9 mouse cellular contexts compared by ENCODE assay signal in the genomic region with DNA sequence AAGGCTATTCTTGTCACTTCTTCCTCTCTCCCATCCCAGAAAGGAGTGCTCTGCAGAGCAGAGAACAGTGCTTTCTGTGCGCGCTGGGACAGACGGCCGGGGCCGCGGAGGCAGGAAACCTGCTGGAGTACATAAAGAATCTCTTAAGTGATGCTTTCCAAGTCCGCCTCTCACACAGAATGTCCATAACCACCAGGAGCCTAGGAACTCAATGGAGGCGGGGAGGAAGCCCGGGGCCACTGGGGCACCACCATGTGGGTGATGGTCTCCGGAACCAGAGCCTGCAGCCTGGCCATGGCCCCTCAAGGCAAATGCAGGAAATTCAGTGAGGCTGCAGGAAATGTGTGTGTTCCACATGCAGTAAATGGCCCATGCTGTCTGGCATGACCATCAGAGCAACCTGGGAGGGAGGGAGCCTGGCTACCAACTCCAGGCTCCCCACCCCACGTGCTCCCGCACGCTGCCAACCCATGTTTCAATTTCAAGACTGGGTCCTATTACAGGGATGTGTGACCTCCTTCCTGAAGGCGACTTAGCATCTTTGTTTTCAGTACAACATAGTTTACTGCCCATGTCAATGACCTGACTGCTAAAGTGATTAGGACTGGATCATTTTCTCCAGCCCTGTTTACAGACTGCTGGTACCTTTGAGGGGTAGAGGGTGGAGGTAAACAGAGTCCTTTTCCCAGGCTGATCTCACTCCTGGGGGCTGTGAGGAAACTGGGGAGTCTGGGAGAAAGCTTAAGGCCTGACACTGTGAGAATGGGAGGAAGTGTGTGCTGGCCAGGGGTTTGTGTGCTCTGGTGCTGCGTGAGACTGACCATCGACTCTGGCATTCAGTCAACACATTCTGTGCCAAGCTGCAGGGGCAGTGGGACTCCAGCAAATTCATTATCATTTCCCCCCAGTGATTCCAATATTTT. TPM values are rescaled to one million over a fixed set of nuclear protein-coding genes. Genes with fewer than 3 reads are reported as not detected.
A peak's percentile ranks its signal among the peaks of the same experiment; 100 is the strongest.
DNase-seq lines count a peak whose midpoint lies in the region; ATAC-seq and TF ChIP-seq lines count a peak whose summit lies in the region.
"Had no signal": no experiment of that assay in that cellular context is flagged by ENCODE, and none has a peak within 500 bp of the region (broad histone marks: within the 10 kb centered on the region; RNA-seq: fewer than 3 reads in every experiment).

No protein-coding gene starts in this region.

- H3K27me3 ChIP-seq in lung, embryonic 14.5 days (ENCODE audit: insufficient read depth, low read length) = no peaks in the 10 kb centered on the region

- H3K4me3 ChIP-seq in lung, embryonic 14.5 days (ENCODE audit: low read depth, low read length) = no peak overlapping the region

- no peak overlapping the region for H3K4me2 ChIP-seq in lung, embryonic 14.5 days

- H3K4me1 ChIP-seq in lung, embryonic 14.5 days (ENCODE audit: insufficient read depth) = no peaks in the 10 kb centered on the region

- H3K9ac ChIP-seq in lung, embryonic 14.5 days = no peak overlapping the region

- no peaks in the 10 kb centered on the region for H3K9me3 ChIP-seq in lung, embryonic 14.5 days (ENCODE audit: low read depth, low read length)

- H3K27ac ChIP-seq in lung, embryonic 14.5 days (ENCODE audit: low read depth) = peak overlapping the region; percentile 65; the same call in 1 of the 2 replicates

- ATAC-seq in lung, embryonic 14.5 days (ENCODE audit: insufficient read depth) = peak; percentile 44; the same call in 1 of the 2 replicates

- peaks cover 26% of the 10 kb centered on the region for H3K36me3 ChIP-seq in lung, embryonic 14.5 days (ENCODE audit: insufficient read depth)

- TF ChIP-seq CTCF in lung, embryonic 14.5 days (IDR thresholded peaks at IDR 0.05; ENCODE audit: low read depth) = no peak

- WGBS in lung, embryonic 14.5 days = 42% methylated on average over 16 of the region's 16 CpGs

- DNase-seq in adrenal gland, postnatal 10 days = peak; percentile 32
- DNase-seq in adrenal gland, adult 8-10 months = no peak
- DNase-seq in lung, embryonic 14.5 days = peak; percentile 45
- DNase-seq in lung, postnatal 25 days (ENCODE audit: low spot score) = no peak
- DNase-seq in heart, postnatal 4 days = peak; percentile 69
- peak; percentile 34 to 84 for DNase-seq in right cerebral cortex, postnatal 36 days (ENCODE audit: low spot score in 2 of 2)
- no peak for DNase-seq in liver
- no peak for DNase-seq in thymus, postnatal 36 days

RNA-seq across cellular contexts. Expression of gene Selenow, which starts 11.5 kb away (rescaled TPM):
- 100 to 1,000 TPM; 187 to 228 TPM for total RNA-seq in adrenal gland, postnatal 10 days (2021)
- total RNA-seq in adrenal gland, adult 8-10 months (2022) = 100 to 1,000 TPM; 169 to 222 (median 210) TPM
- 909 and 927 TPM in 2 replicates for polyA plus RNA-seq in lung, embryonic 14.5 days (2014; fragmentation: Nextera tagmentation; extraction: Ambion mirVana)
- 100 to 1,000 TPM; 194 to 214 TPM for total RNA-seq in heart, postnatal 4 days (2021)

RNA-seq across cellular contexts. Expression of gene Nop53, which starts 12.2 kb away (rescaled TPM):
- 100 to 1,000 TPM; 198 to 201 TPM for total RNA-seq in adrenal gland, postnatal 10 days (2021)
- total RNA-seq in adrenal gland, adult 8-10 months (2022) = 100 to 1,000 TPM; 175 to 199 (median 191) TPM
- 184 and 187 TPM in 2 replicates for polyA plus RNA-seq in lung, embryonic 14.5 days (2014; fragmentation: Nextera tagmentation; extraction: Ambion mirVana)
- total RNA-seq in heart, postnatal 4 days (2021) = 100 to 1,000 TPM; 139 to 142 TPM

RNA-seq across cellular contexts. Expression of gene Ehd2, which starts 33.7 kb away (rescaled TPM):
- 100 to 1,000 TPM; 140 to 156 TPM for total RNA-seq in adrenal gland, postnatal 10 days (2021)
- 10 to 100 TPM; 23.3 to 100.0 (median 41.1) TPM for total RNA-seq in adrenal gland, adult 8-10 months (2022)
- 61.2 and 67.5 TPM in 2 replicates for polyA plus RNA-seq in lung, embryonic 14.5 days (2014; fragmentation: Nextera tagmentation; extraction: Ambion mirVana)
- total RNA-seq in heart, postnatal 4 days (2021) = 100 to 1,000 TPM; 193 to 197 TPM

RNA-seq across cellular contexts. Expression of gene Crxos, which starts 51.3 kb away (rescaled TPM):
- total RNA-seq in adrenal gland, postnatal 10 days (2021) = under 1 TPM in 1 of 2 experiments, not detected in 1; 0.42 TPM
- not detected for total RNA-seq in adrenal gland, adult 8-10 months (2022)
- not detected in 2 replicates for polyA plus RNA-seq in lung, embryonic 14.5 days (2014; fragmentation: Nextera tagmentation; extraction: Ambion mirVana)
- not detected for total RNA-seq in heart, postnatal 4 days (2021)
- total RNA-seq: midbrain, postnatal 0 days had no signal
- polyA plus RNA-seq: midbrain, postnatal 0 days had no signal

RNA-seq across cellular contexts. Expression of gene Crx, which starts 53.9 kb away (rescaled TPM):
- not detected for total RNA-seq in adrenal gland, postnatal 10 days (2021)
- total RNA-seq in adrenal gland, adult 8-10 months (2022) = not detected
- not detected in 2 replicates for polyA plus RNA-seq in lung, embryonic 14.5 days (2014; fragmentation: Nextera tagmentation; extraction: Ambion mirVana)
- total RNA-seq in heart, postnatal 4 days (2021) = not detected
- total RNA-seq: midbrain, postnatal 0 days had no signal

Comparison
In these comparisons a context has a peak if more than half of its experiments do, and no peak if none do; other contexts are left out.
1. DNase-seq: peak in adrenal gland, postnatal 10 days (single experiment), lung, embryonic 14.5 days (single experiment), heart, postnatal 4 days (single experiment) and right cerebral cortex, postnatal 36 days (2 of 2); none in adrenal gland, adult 8-10 months (single experiment), lung, postnatal 25 days (single experiment), liver (single experiment) and thymus, postnatal 36 days (0 of 2).